Comparison of ENCODE assay signal across 8 mouse cellular contexts in genomic region chr5:75149880-75150279, GRCm38 (mm10). TPM values are rescaled to one million over a fixed set of nuclear protein-coding genes. Genes with fewer than 3 reads are reported as not detected.
DNase-seq lines count a peak whose midpoint lies in the region; ATAC-seq and TF ChIP-seq lines count a peak whose summit lies in the region.

No protein-coding gene starts in this region.

- intact Hi-C loops in heart, postnatal 14 days (cut with DNase I), result loop anchor here (10.0 kb wide), 3 partner anchors 445 to 1385 kb away; partner anchors contain the start of genes Lnx1 and Usp46

- H3K4me2 ChIP-seq in hindbrain, embryonic 14.5 days (replicated peaks), result no peak overlapping the region
- peak overlapping the region; percentile 65 for H3K4me2 ChIP-seq in embryonic facial prominence, embryonic 13.5 days
- H3K4me2 ChIP-seq in limb, embryonic 14.5 days (replicated peaks; ENCODE audit: low read depth, low read length, severe bottlenecking), result peak overlapping the region; percentile 66

- ATAC-seq in hindbrain, embryonic 14.5 days (ENCODE audit: low FRiP score), result no peak
- ATAC-seq in embryonic facial prominence, embryonic 13.5 days (ENCODE audit: insufficient number of reproducible peaks, insufficient read depth, low FRiP score, low TSS enrichment, low read depth), result peak; percentile 27; the same call in 1 of the 2 replicates
- ATAC-seq in limb, embryonic 14.5 days (ENCODE audit: low FRiP score, low read depth), result no peak
- ATAC-seq in activated CD4-positive, CD25-positive, alpha-beta regulatory T cell, adult 4 months, result no peak
- no peak for ATAC-seq in erythroblast, adult 5-6 weeks (replicated peaks; ENCODE audit: low FRiP score, poor library complexity, severe bottlenecking)

- TF ChIP-seq POLR2A in limb, embryonic 14.5 days (IDR thresholded peaks at IDR 0.05; ENCODE audit: borderline replicate concordance, extremely low read depth, insufficient read depth, insufficient read length), result peak; percentile 44; the same call in 1 of the 2 replicates

- peak overlapping the region; percentile 60 for H3K4me3 ChIP-seq in hindbrain, embryonic 10.5 days
- H3K4me3 ChIP-seq in hindbrain, embryonic 14.5 days (replicated peaks; ENCODE audit: low read length), result no peak overlapping the region
- H3K4me3 ChIP-seq in embryonic facial prominence, embryonic 13.5 days, result peak overlapping the region; percentile 80
- peak overlapping the region; percentile 76 for H3K4me3 ChIP-seq in limb, embryonic 14.5 days (replicated peaks; ENCODE audit: low read length)

- peaks cover 100% of the 10 kb centered on the region for H3K27me3 ChIP-seq in hindbrain, embryonic 10.5 days (ENCODE audit: insufficient read depth, poor library complexity, severe bottlenecking)
- H3K27me3 ChIP-seq in hindbrain, embryonic 14.5 days (ENCODE audit: control insufficient read depth, insufficient read depth, low read length), result peaks cover 96% of the 10 kb centered on the region
- H3K27me3 ChIP-seq in embryonic facial prominence, embryonic 13.5 days, result peaks cover 35% of the 10 kb centered on the region
- H3K27me3 ChIP-seq in limb, embryonic 14.5 days (ENCODE audit: control insufficient read depth, insufficient read depth, low read length), result no peaks in the 10 kb centered on the region

- H3K9ac ChIP-seq in hindbrain, embryonic 14.5 days, result no peak overlapping the region
- peak overlapping the region; percentile 71 for H3K9ac ChIP-seq in embryonic facial prominence, embryonic 13.5 days
- H3K9ac ChIP-seq in limb, embryonic 14.5 days (ENCODE audit: low read depth, low read length, severe bottlenecking), result peak overlapping the region; percentile 99

- no peaks in the 10 kb centered on the region for H3K9me3 ChIP-seq in hindbrain, embryonic 10.5 days
- no peaks in the 10 kb centered on the region for H3K9me3 ChIP-seq in hindbrain, embryonic 14.5 days (ENCODE audit: control insufficient read depth, low read length)
- no peaks in the 10 kb centered on the region for H3K9me3 ChIP-seq in embryonic facial prominence, embryonic 13.5 days
- no peaks in the 10 kb centered on the region for H3K9me3 ChIP-seq in limb, embryonic 14.5 days (ENCODE audit: control insufficient read depth, low read length)

- H3K36me3 ChIP-seq in hindbrain, embryonic 10.5 days, result no peaks in the 10 kb centered on the region
- H3K36me3 ChIP-seq in hindbrain, embryonic 14.5 days (replicated peaks; ENCODE audit: control insufficient read depth, insufficient read depth), result no peaks in the 10 kb centered on the region
- H3K36me3 ChIP-seq in embryonic facial prominence, embryonic 13.5 days, result no peaks in the 10 kb centered on the region
- H3K36me3 ChIP-seq in limb, embryonic 14.5 days (ENCODE audit: control insufficient read depth, insufficient read depth, low read length), result no peaks in the 10 kb centered on the region; the same call in 1 of the 2 replicates

- peak overlapping the region; percentile 68 for H3K27ac ChIP-seq in hindbrain, embryonic 10.5 days
- no peak overlapping the region for H3K27ac ChIP-seq in hindbrain, embryonic 14.5 days
- peak overlapping the region; percentile 100 for H3K27ac ChIP-seq in embryonic facial prominence, embryonic 13.5 days
- H3K27ac ChIP-seq in limb, embryonic 14.5 days (replicated peaks; ENCODE audit: low read depth, low read length), result peak overlapping the region; percentile 100

- H3K4me1 ChIP-seq in hindbrain, embryonic 10.5 days (replicated peaks), result peaks cover 56% of the 10 kb centered on the region
- peaks cover 16% of the 10 kb centered on the region; the same call in 1 of the 2 replicates for H3K4me1 ChIP-seq in hindbrain, embryonic 14.5 days (replicated peaks; ENCODE audit: control insufficient read depth, insufficient read depth, low read length)
- H3K4me1 ChIP-seq in embryonic facial prominence, embryonic 13.5 days, result peaks cover 31% of the 10 kb centered on the region
- peaks cover 22% of the 10 kb centered on the region for H3K4me1 ChIP-seq in limb, embryonic 14.5 days (ENCODE audit: control insufficient read depth, insufficient read depth, low read length)

- WGBS in hindbrain, embryonic 10.5 days, result 0% methylated on average over 11 of the region's 11 CpGs
- WGBS in hindbrain, embryonic 14.5 days, result under 1% methylated on average over 11 of the region's 11 CpGs
- 1% methylated on average over 11 of the region's 11 CpGs for WGBS in embryonic facial prominence, embryonic 13.5 days
- under 1% methylated on average over 11 of the region's 11 CpGs for WGBS in limb, embryonic 14.5 days

- DNase-seq in hindbrain, embryonic 10.5 days (ENCODE audit: low spot score), result peak; percentile 73
- DNase-seq in hindbrain, embryonic 14.5 days (ENCODE audit: low spot score), result no peak
- DNase-seq in heart, postnatal 14 days, result peak; percentile 54 to 56
- peak; percentile 59 for DNase-seq in limb, embryonic 14.5 days (ENCODE audit: low spot score)
- no peak for DNase-seq in frontal cortex, postnatal 10 days (ENCODE audit: low spot score in 2 of 2)

RNA-seq across cellular contexts. Expression of gene Pdgfra, which starts 2.2 kb away (rescaled TPM):
- polyA plus RNA-seq in hindbrain, embryonic 10.5 days (2016; fragmentation: Nextera tagmentation; extraction: Ambion mirVana), result 20.4 and 23.3 TPM in 2 replicates
- polyA plus RNA-seq in hindbrain, embryonic 14.5 days (2014; fragmentation: Nextera tagmentation; extraction: Ambion mirVana), result 24.1 and 26.1 TPM in 2 replicates
- polyA plus RNA-seq in embryonic facial prominence, embryonic 13.5 days (2015; fragmentation: Nextera tagmentation; extraction: Ambion mirVana), result 78.8 and 96.8 TPM in 2 replicates
- total RNA-seq in heart, postnatal 14 days (2021), result 10 to 100 TPM; 35.3 to 44.0 TPM
- polyA plus RNA-seq in limb, embryonic 14.5 days (2012; rRNA removed), result 111 and 115 TPM in 2 replicates
- 122 and 138 TPM in 2 replicates for polyA plus RNA-seq in limb, embryonic 14.5 days (2014; fragmentation: Nextera tagmentation; extraction: Ambion mirVana)
- polyA plus RNA-seq in activated CD4-positive, CD25-positive, alpha-beta regulatory T cell, adult 4 months (2017; shearing (Covaris generic)), result not detected
- total RNA-seq in erythroblast, adult 5-6 weeks (2015; ENCODE audit: low replicate concordance), result 0.21 TPM in 1 of 2 replicates, not detected in the other
- total RNA-seq in erythroblast, adult 5-6 weeks (2017; ENCODE audit: low replicate concordance), result 0.34 and 0.42 TPM in 2 replicates

Comparison
In these comparisons a context has a peak if more than half of its experiments do, and no peak if none do; other contexts are left out.
1. DNase-seq: peak in hindbrain, embryonic 10.5 days (single experiment), heart, postnatal 14 days (2 of 2) and limb, embryonic 14.5 days (single experiment); none in hindbrain, embryonic 14.5 days (single experiment) and frontal cortex, postnatal 10 days (0 of 2).
2. RNA of gene Pdgfra, which starts 2.2 kb away (polyA plus RNA-seq): 111 to 138 TPM in limb, embryonic 14.5 days, 78.8 to 96.8 TPM in embryonic facial prominence, embryonic 13.5 days, 24.1 to 26.1 TPM in hindbrain, embryonic 14.5 days and 20.4 to 23.3 TPM in hindbrain, embryonic 10.5 days; not detected in activated CD4-positive, CD25-positive, alpha-beta regulatory T cell, adult 4 months; every median in the first group is over 10 times any median in the second.